Mouse (Mus musculus) thymus, adult 2 months (tissue): ENCODE results near the gene Ltbp3. TPM values are rescaled to one million over a fixed set of nuclear protein-coding genes. Genes with fewer than 3 reads are reported as not detected.

Source experiments
- DNase-seq: peaks from one replicate; pipeline ENCODE4 v3.0.0; 2021
- H3K27ac ChIP-seq: fragments of 200-500 bp; 2 replicates; pipeline ENCODE4 v1.5.1; 2012; ENCODE audit warnings: low read length, control low read depth; ENCODE audit not compliant: control insufficient read depth, insufficient read depth
- H3K27me3 ChIP-seq: fragments of 200-500 bp; 2 replicates; pipeline ENCODE4 v1.6.1; 2012; ENCODE audit warnings: mild to moderate bottlenecking, low read length, moderate library complexity, mixed read lengths; ENCODE audit not compliant: control insufficient read depth, insufficient read depth
- H3K36me3 ChIP-seq: fragments of 200-500 bp; 2 replicates; pipeline ENCODE4 v1.6.1; 2012; ENCODE audit warnings: mild to moderate bottlenecking, low read length, moderate library complexity; ENCODE audit not compliant: control insufficient read depth, insufficient read depth
- H3K4me1 ChIP-seq: fragments of 200-500 bp; replicated peaks from 2 replicates; pipeline ENCODE4 v1.6.1; 2012; ENCODE audit warnings: low read length; ENCODE audit not compliant: control insufficient read depth, insufficient read depth
- H3K4me3 ChIP-seq: fragments of 200-500 bp; 2 replicates; pipeline ENCODE4 v1.5.1; 2012; ENCODE audit warnings: mild to moderate bottlenecking, low read length, control low read depth, moderate library complexity; ENCODE audit not compliant: control insufficient read depth, insufficient read depth
- CTCF ChIP-seq: fragments of 200-500 bp; IDR thresholded peaks from 2 replicates; pipeline ENCODE4 v1.5.1; 2012; ENCODE audit warnings: mild to moderate bottlenecking, control low read depth, low read length, moderate library complexity, borderline replicate concordance; ENCODE audit not compliant: control insufficient read depth, poor library complexity, insufficient read depth; ENCODE audit errors: extremely low read depth
- POLR2A ChIP-seq: fragments of 200-500 bp; IDR thresholded peaks from 2 replicates; pipeline ENCODE4 v1.6.1; 2012; ENCODE audit warnings: mild to moderate bottlenecking, low read length, control low read depth, moderate library complexity; ENCODE audit not compliant: control insufficient read depth, poor library complexity, insufficient read depth; ENCODE audit errors: extremely low read depth
- WGBS: fragments of 180-500 bp; shearing (Covaris S2); methylation state at CpG from one replicate; pipeline ENCODE4 v1.1.7; 2018; 5-methylcytosine and 5-hydroxymethylcytosine counted together
- polyA plus RNA-seq: library from polyadenylated mRNA; depleted of rRNA; stranded (reverse); fragments of >200 nt; gene quantifications from 2 replicates; pipeline ENCODE4 v1.2.3, GENCODE M21; 2012

Gene Ltbp3
- polyA plus RNA-seq, 1 experiment = 37.7 TPM

GRCm38 (mm10) chr19:5741641-5742240 is 1.0 kb downstream of the Ltbp3 start:
- Histone ChIP-seq H3K27me3 (peaks cover 21% of the 10 kb centered on the region; the same call in 1 of the 2 replicates), H3K4me1 (0 out of 2 replicates have a peak, but pooled peaks cover 3% of the 10 kb centered on the region), H3K36me3 (no peaks in the 10 kb centered on the region), H3K4me3 (peak overlapping the region; percentile 20; the same call in 1 of the 2 replicates), H3K27ac (no peak overlapping the region)
- no peak for DNase-seq
- WGBS = 2% methylated on average over 55 of the region's 55 CpGs
- TF ChIP-seq POLR2A (no peak), CTCF (no peak)

GRCm38 (mm10) chr19:5742241-5742641 is 1.5 kb downstream of the Ltbp3 start:
- H3K27ac ChIP-seq = no peak overlapping the region
- DNase-seq = no peak
- TF ChIP-seq POLR2A = no peak
- no peak for TF ChIP-seq CTCF
- 18% methylated on average over 32 of the region's 32 CpGs for WGBS
- H3K4me3 ChIP-seq = peak overlapping the region; percentile 20; the same call in 1 of the 2 replicates
- no peaks in the 10 kb centered on the region for H3K36me3 ChIP-seq
- 0 out of 2 replicates have a peak, but pooled peaks cover 3% of the 10 kb centered on the region for H3K4me1 ChIP-seq
- peaks cover 21% of the 10 kb centered on the region; the same call in 1 of the 2 replicates for H3K27me3 ChIP-seq

GRCm38 (mm10) chr19:5743576-5743975 is 2.9 kb downstream of the Ltbp3 start:
- TF ChIP-seq CTCF = no peak
- TF ChIP-seq POLR2A = no peak
- H3K36me3 ChIP-seq = no peaks in the 10 kb centered on the region
- 0 out of 2 replicates have a peak, but pooled peaks cover 3% of the 10 kb centered on the region for H3K4me1 ChIP-seq
- no peak overlapping the region for H3K4me3 ChIP-seq
- 38% methylated on average over 5 of the region's 5 CpGs for WGBS
- H3K27me3 ChIP-seq = peaks cover 21% of the 10 kb centered on the region; the same call in 1 of the 2 replicates
- no peak for DNase-seq
- no peak overlapping the region for H3K27ac ChIP-seq

GRCm38 (mm10) chr19:5745756-5746710 is 5.3 kb downstream of the Ltbp3 start:
- 0 out of 2 replicates have a peak, but pooled peaks cover 3% of the 10 kb centered on the region for H3K4me1 ChIP-seq
- DNase-seq = no peak
- H3K27me3 ChIP-seq = peaks cover 18% of the 10 kb centered on the region; the same call in 1 of the 2 replicates
- no peak overlapping the region for H3K4me3 ChIP-seq
- no peaks in the 10 kb centered on the region for H3K36me3 ChIP-seq
- 56% methylated on average over 36 of the region's 36 CpGs for WGBS
- no peak overlapping the region for H3K27ac ChIP-seq
- TF ChIP-seq POLR2A = no peak
- no peak for TF ChIP-seq CTCF

GRCm38 (mm10) chr19:5746907-5747363 is 6.2 kb downstream of the Ltbp3 start:
- Histone ChIP-seq H3K27me3 (peaks cover 11% of the 10 kb centered on the region; the same call in 1 of the 2 replicates), H3K4me3 (no peak overlapping the region), H3K4me1 (0 out of 2 replicates have a peak, but pooled peaks cover 2% of the 10 kb centered on the region), H3K27ac (no peak overlapping the region), H3K36me3 (no peaks in the 10 kb centered on the region)
- DNase-seq = no peak
- no peak for TF ChIP-seq CTCF
- 88% methylated on average over 12 of the region's 12 CpGs for WGBS

GRCm38 (mm10) chr19:5749476-5749875 is 8.8 kb downstream of the Ltbp3 start:
- Histone ChIP-seq H3K27ac (no peak overlapping the region), H3K36me3 (no peaks in the 10 kb centered on the region), H3K4me1 (no peaks in the 10 kb centered on the region), H3K27me3 (no peaks in the 10 kb centered on the region; the same call in 1 of the 2 replicates), H3K4me3 (no peak overlapping the region)
- no peak for DNase-seq
- TF ChIP-seq POLR2A = no peak
- no peak for TF ChIP-seq CTCF
- 77% methylated on average over 6 of the region's 6 CpGs for WGBS
